Mouse (Mus musculus) liver, postnatal 0 days (tissue): ENCODE measurements at regions not wholly inside any gene's neighbourhood (a gene's known extent, or its start where the extent isn't known, plus 50 kb on each side); places are given as distances from the start of the nearest gene placed in this dataset.

Experiments used
- CTCF ChIP-seq: sonication (generic); IDR thresholded peaks from 2 replicates; pipeline ENCODE4 v1.5.1; 2016; ENCODE audit warnings: antibody characterized with exemption, low read depth
- EP300 ChIP-seq: IDR thresholded peaks from 2 replicates; pipeline ENCODE4 v1.6.1; 2016; ENCODE audit warnings: antibody characterized with exemption, low read depth, mild to moderate bottlenecking

- TF ChIP-seq CTCF: no peak
- no peak for TF ChIP-seq EP300
Measured at GRCm38 (mm10) chr15:61189481-61189880, 266.7 kb upstream of the A1bg start.
